Mouse (Mus musculus): ENCODE measurements around the gene Pde4d. TPM values are rescaled to one million over a fixed set of nuclear protein-coding genes. Genes with fewer than 3 reads are reported as not detected.

The Pde4d gene
- polyA plus RNA-seq, 1 experiment from 2014 or later: 3.4 TPM

DNA sequence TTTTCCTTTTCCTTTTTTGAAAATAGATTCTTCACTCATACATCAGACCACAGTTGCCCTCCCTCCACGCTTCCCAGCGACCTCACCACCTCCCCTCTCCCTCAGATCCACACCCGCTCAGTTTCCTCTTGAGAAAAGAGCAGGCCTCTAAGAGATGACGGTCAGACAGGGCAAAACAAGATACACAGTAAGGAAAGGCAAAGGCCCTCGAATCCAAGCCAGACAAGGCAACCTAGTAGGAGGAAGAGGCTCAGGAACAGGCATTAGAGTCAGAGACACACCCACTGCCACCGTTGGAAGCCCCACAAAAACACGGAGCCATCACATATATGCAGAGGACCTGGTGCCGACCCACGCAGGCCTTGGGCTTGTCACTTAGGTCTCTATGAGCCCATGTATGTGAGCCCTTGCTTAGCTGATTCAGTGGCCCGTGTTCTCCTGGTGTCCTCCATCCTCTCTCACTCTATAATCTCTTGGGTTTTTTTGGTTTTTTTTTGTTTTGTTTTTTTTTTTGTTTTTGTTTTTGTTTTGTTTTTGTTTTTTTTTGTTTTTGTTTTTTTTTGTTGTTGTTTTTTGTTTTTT is 1097.3 kb downstream of the Pde4d start:
- in situ Hi-C loops (cut with MboI; ENCODE audit: low pct_unique_long_range_greater_than_20kb): loop anchor here (10.0 to 25.0 kb wide), 2 partner anchors 312 to 1210 kb away; no protein-coding TSS in a partner anchor
- ChIA-PET POLR2A (no interaction called here), CTCF (interaction anchor here (0.7 to 1.7 kb wide), 4 partner anchors 10 to 318 kb away, joined by 3 to 4 read pairs (median 4); no protein-coding TSS in a partner anchor)
- H3K27me3 ChIP-seq: no peaks in the 10 kb centered on the region
- TF ChIP-seq CTCF (IDR thresholded peaks at IDR 0.05): no peak
- DNase-seq (ENCODE audit: low read depth, low spot score) (no peak), ATAC-seq (no peak)

DNA sequence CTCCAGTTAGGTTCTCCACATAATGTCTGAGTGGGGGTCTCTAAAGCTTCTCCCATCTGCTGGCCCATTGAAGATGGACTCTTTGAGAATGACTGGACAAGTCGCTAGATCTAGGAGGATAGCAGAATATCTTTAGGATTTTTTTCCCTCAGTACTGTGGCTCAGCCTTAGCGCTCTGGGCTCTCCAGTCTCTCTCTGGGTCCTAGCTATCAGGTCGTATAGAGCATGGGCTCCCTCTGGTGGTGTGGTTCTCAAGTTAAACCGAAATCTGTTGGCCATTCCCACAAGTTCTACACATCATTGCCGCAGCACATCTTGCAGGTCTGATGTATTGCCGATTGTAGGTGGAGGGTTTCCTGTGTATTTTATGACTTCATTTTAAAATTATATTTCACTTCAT is 1098.0 kb downstream of the Pde4d start:
- H3K27me3 ChIP-seq: no peaks in the 10 kb centered on the region
- ChIA-PET POLR2A (no interaction called here), CTCF (interaction anchor here (0.7 to 1.7 kb wide), 4 partner anchors 9 to 318 kb away, joined by 3 to 4 read pairs (median 4); no protein-coding TSS in a partner anchor)
- ATAC-seq (peak; percentile 67), DNase-seq (ENCODE audit: low read depth, low spot score) (no peak)
- in situ Hi-C loops (cut with MboI; ENCODE audit: low pct_unique_long_range_greater_than_20kb): loop anchor here (10.0 to 25.0 kb wide), 2 partner anchors 313 to 1210 kb away; no protein-coding TSS in a partner anchor
- peak; percentile 58 for TF ChIP-seq CTCF (IDR thresholded peaks at IDR 0.05)

DNA sequence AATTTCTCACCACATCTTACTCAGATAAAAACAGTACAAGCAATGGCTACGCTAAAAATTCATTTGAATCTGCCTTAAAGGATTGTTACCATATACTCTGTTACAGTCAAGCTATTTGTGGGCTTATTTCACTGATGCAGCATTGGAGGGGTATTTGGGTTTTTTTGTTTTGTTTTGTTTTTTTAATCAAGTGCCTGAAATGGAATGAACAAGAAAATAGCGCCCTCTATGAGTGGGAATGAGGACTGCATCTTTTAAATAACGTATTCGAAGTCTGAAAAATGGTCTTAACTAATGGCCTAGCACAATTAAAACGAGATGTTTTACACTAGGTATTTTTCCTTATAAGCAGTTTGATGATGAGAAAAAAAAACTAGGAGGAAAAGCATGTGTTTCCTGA is 1098.5 kb downstream of the Pde4d start:
- peak; percentile 43 for TF ChIP-seq CTCF (IDR thresholded peaks at IDR 0.05)
- H3K27me3 ChIP-seq: no peaks in the 10 kb centered on the region
- ChIA-PET POLR2A (no interaction called here), CTCF (interaction anchor here (1.0 to 1.7 kb wide), 2 partner anchors 55 to 319 kb away, joined by 3 to 4 read pairs; no protein-coding TSS in a partner anchor)
- in situ Hi-C loops (cut with MboI; ENCODE audit: low pct_unique_long_range_greater_than_20kb): loop anchor here (10.0 to 25.0 kb wide), 2 partner anchors 313 to 1211 kb away; no protein-coding TSS in a partner anchor
- ATAC-seq (no peak), DNase-seq (ENCODE audit: low read depth, low spot score) (no peak)

DNA sequence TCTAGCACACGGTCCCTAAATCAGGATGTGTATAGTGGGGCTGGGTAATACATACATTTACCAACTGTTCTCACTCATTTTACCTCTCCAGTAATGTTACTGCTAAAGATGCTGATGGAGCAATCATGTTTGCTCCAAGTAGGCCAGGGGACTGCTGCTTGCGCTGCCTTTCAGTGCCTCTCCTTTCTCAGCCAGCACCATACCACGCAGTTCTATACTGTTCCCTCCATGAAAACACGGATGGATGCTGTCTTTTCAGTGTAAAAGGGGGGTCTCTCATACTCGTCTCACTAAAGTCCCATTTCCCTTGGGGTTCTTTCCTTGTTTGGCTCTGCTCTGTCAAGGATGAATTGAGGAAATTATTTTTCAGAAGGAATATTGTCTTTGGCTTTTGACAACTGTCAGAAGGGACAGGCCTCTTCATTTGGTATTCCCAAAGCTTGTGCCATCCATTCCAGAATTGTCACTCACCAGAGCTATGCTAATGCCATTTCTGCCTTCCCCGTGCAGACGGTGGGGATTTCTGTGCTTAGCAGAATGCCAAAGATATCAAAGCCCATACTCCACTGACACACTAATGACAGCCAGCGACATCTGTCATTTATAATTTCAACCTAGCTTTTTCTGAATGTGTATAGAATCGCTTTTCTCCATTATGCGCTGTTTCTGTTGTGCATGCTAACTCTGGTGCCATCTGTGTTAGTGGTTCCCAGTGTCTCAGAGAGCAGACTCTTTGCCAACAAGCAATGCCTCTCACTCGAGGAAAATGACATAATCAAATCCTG is 1099.2 kb downstream of the Pde4d start:
- ChIA-PET POLR2A (no interaction called here), CTCF (interaction anchor here (1.0 to 1.9 kb wide), 4 partner anchors 13 to 187 kb away, joined by 3 to 5 read pairs (median 4); no protein-coding TSS in a partner anchor)
- in situ Hi-C loops (cut with MboI; ENCODE audit: low pct_unique_long_range_greater_than_20kb): loop anchor here (10.0 to 25.0 kb wide), 2 partner anchors 314 to 1212 kb away; no protein-coding TSS in a partner anchor
- DNase-seq (ENCODE audit: low read depth, low spot score) (no peak), ATAC-seq (no peak)
- no peaks in the 10 kb centered on the region for H3K27me3 ChIP-seq
- no peak for TF ChIP-seq CTCF (IDR thresholded peaks at IDR 0.05)

DNA sequence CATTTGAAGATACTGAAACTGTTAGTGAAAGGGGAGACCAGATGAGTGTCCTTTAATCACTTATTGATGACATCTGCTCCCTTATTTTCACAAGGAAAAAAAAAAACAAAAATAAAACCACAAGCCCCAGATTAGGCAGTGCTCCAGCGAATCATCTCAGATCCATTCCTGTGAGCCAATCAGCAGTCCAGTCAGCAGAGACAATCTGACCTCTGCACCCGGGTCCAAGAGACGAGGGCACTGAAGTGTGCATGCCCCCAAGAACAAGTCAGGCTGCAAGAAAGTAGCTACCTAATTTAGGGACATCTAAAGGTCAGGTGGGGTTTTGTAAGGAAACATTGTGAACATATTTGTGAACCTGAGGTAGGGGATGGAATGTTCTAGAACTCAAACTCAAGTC is 1102.1 kb downstream of the Pde4d start:
- no peaks in the 10 kb centered on the region for H3K27me3 ChIP-seq
- no peak for DNase-seq (ENCODE audit: low read depth, low spot score)
- in situ Hi-C loops (cut with MboI; ENCODE audit: low pct_unique_long_range_greater_than_20kb): loop anchor here (5.0 kb wide), 1 partner anchor 55 kb away; no protein-coding TSS in a partner anchor
- ChIA-PET CTCF (interaction anchor here (0.7 to 1.3 kb wide), 3 partner anchors 8 to 58 kb away, joined by 3 read pairs; no protein-coding TSS in a partner anchor), POLR2A (no interaction called here)
- ATAC-seq: no peak
- TF ChIP-seq CTCF (IDR thresholded peaks at IDR 0.05): no peak

DNA sequence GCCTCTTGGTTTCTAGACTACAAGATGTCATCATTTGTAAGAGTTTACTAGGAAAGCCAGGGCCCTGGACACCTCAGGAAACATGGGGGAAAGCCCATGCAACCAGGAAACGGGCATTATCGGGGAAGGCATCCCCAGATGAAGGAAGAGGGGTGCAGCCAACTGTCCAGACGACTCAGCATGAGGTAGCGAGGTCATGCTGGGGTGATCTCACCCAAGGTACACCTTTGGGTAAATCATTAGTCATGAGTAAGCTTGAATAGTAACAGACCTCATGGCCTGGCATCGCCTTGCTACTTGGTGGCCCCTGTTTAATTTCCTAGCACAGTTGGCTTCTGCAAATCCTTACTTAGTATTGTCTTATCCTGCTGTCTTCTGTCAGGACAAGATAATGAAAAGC is 1105.8 kb downstream of the Pde4d start:
- in situ Hi-C loops (cut with MboI; ENCODE audit: low pct_unique_long_range_greater_than_20kb): no loop called here
- ChIA-PET CTCF (interaction anchor here (1.3 to 2.0 kb wide), 5 partner anchors 15 to 211 kb away, joined by 3 to 6 read pairs (median 4); no protein-coding TSS in a partner anchor), POLR2A (interaction anchor here (0.8 kb wide), 1 partner anchor 23 kb away, joined by 3 read pairs; no protein-coding TSS in a partner anchor)
- no peak for TF ChIP-seq CTCF (IDR thresholded peaks at IDR 0.05)
- DNase-seq (ENCODE audit: low read depth, low spot score) (no peak), ATAC-seq (peak; percentile 60)
- no peaks in the 10 kb centered on the region for H3K27me3 ChIP-seq

DNA sequence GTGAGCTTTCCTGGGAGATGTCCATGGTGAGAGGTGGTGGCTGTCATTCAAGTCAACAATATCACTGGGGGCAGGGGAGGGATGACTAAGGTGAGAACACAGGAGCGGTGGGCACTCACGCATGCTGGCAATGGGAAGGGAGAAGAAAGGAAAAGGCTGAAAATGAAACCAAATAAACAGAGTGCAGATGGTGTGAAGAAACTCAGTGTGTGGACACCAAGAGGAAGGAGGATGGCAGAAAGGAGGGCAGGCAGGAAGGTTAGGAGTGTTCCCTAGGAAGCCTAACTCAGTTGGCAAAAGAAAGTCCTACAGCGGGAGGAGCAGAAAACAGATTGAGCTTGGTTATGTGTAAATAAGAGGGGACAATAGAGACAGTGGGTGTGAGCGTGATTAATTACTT is 1107.1 kb downstream of the Pde4d start:
- CTCF ChIA-PET: interaction anchor here (0.7 to 2.0 kb wide), 13 partner anchors 10 to 326 kb away, joined by 3 to 6 read pairs (median 3); no protein-coding TSS in a partner anchor

DNA sequence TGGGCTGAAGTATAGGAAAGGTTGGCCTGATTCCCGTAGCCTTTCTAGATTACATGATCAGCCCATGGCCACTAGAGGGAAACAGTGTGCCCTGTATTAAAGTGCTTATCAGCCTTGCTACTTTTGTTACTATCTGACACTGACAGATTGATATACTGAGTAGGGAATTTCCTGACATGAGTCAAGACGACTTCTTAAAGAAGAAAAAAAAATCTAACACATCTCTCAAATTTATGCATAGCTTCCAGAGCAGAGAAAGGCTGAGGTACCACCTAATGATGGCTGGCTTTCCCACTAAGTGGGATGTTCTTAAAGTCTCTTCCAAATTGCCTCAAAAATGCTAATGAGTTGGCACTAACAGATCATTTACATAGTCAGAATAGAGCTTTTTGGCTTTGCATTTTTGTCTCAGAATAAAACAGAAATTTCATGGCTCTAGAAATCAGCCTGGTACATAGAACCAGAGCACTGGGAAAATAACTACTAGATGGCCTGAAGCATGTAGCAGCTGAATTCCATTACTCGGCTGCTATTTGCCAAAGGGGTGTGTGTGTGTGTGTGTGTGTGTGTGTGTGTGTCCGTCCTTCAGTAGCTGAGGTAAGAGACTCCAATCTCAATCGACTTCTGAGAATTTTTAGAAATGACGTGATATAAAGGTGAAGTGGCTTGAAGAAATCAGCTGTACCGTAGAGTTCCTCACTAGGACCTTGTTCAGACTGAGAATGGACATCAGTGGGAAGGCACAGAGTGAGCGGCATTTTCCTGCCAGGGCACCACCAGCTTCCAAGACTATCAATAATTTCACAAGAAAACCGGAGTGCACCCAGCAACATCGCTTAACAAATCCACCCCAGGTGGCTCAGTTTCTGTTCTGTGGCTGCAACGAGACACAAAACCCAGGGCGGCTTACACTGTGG is 1108.9 kb downstream of the Pde4d start:
- in situ Hi-C loops (cut with MboI; ENCODE audit: low pct_unique_long_range_greater_than_20kb): no loop called here
- ChIA-PET POLR2A (no interaction called here), CTCF (interaction anchor here (0.8 to 1.7 kb wide), 9 partner anchors 8 to 51 kb away, joined by 3 to 5 read pairs (median 3); no protein-coding TSS in a partner anchor)
- DNase-seq (ENCODE audit: low read depth, low spot score) (no peak), ATAC-seq (no peak)
- peak; percentile 70 for TF ChIP-seq CTCF (IDR thresholded peaks at IDR 0.05)
- no peaks in the 10 kb centered on the region for H3K27me3 ChIP-seq

More for the DNA sequence above, 1107.1 kb downstream of the Pde4d start:
- ATAC-seq: no peak
- in situ Hi-C loops (cut with MboI; ENCODE audit: low pct_unique_long_range_greater_than_20kb): no loop called here
- DNase-seq (ENCODE audit: low read depth, low spot score): no peak
- H3K27me3 ChIP-seq: no peaks in the 10 kb centered on the region
- POLR2A ChIA-PET: interaction anchor here (0.5 to 0.8 kb wide), 2 partner anchors 115 to 324 kb away, joined by 3 to 5 read pairs; no protein-coding TSS in a partner anchor
- TF ChIP-seq CTCF (IDR thresholded peaks at IDR 0.05): no peak

DNA sequence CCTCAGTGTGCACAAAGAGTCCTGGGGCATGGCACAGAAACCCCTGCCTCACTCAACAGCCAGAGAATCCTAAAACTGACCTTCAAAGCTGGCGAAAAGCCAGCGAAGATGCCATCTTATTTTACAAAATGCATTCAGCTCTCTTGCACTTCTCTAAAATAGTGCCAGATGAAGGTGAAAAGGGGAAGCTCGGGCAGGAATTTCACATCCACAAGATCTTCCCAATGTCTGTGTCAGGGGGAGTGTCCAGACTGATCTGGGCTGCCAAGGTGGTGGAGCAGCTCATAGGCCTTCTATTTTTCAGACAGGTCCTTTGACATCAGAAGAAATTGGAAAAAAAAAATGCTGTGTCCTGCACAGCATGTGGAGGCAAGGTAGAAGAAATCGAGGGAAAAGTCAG is 1110.5 kb downstream of the Pde4d start:
- in situ Hi-C loops (cut with MboI; ENCODE audit: low pct_unique_long_range_greater_than_20kb): no loop called here
- DNase-seq (ENCODE audit: low read depth, low spot score) (no peak), ATAC-seq (no peak)
- ChIA-PET CTCF (interaction anchor here (1.7 kb wide), 1 partner anchor 49 kb away, joined by 5 read pairs; no protein-coding TSS in a partner anchor), POLR2A (no interaction called here)
- TF ChIP-seq CTCF (IDR thresholded peaks at IDR 0.05): no peak
- H3K27me3 ChIP-seq: no peaks in the 10 kb centered on the region

All from Patski (cell line).